In the genomic region with DNA sequence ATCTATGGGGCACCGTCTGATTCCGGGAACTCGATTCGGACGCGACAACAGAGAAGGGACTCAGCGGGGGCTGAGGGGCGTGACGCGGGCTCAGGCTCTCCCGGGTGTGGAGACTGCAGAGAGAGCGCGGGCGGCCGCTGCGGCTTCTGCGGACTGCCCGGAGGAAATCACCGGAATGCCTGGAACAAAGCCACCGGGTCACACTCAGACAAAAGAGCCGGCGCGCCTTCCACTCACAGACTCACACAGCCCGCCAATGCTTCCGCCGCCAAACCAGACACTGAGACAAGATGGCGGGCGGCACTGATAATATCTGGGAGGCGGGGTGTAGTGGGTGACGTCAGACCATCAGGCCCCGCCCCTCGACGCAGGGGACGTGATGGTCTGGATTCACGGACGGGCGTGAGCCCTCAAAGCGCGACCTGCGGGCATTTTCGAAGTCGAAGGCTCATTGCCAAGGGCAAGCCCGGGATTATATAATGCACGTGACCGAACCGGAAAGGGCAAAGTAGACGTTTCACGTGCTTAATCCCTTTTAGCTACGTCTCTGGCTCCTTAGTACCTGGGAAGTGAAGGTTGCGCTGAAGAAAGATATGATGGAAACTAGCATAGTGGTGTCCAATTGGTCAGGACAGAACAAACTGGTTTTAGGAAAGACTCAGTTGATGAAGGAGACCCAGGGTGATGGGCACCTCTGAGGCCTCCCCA, we compare ENCODE assay signal across 1 mouse cellular context.
TF ChIP-seq lines count a peak whose summit lies in the region.

TSS of gene Wsb1 (minus strand) at position 281 of the 708 bp plus-strand sequence.

TF ChIP-seq in CH12.LX, 34 proteins besides CTCF, POLR2A, EP300 and RAD21 (continued from another document):
- TF ChIP-seq CHD1 (IDR thresholded peaks at IDR 0.05; ENCODE audit: low read depth, low read length) (peak; percentile 81; the same call in 1 of the 2 replicates), ZMIZ1 (IDR thresholded peaks at IDR 0.05; ENCODE audit: low read depth, low read length) (peak; percentile 99), JUN (IDR thresholded peaks at IDR 0.05; ENCODE audit: insufficient read depth, low read depth, low read length) (no peak), POLR2AphosphoS2 (IDR thresholded peaks at IDR 0.05; ENCODE audit: low read depth, low read length) (peak; percentile 99), JUND (conservative IDR thresholded peaks at IDR 0.05; ENCODE audit: low read depth, low read length) (no peak; the same call in 1 of the 2 replicates), UBTF (IDR thresholded peaks at IDR 0.05; ENCODE audit: low read depth, low read length) (peak; percentile 86), RCOR1 (conservative IDR thresholded peaks at IDR 0.05; ENCODE audit: low read depth, low read length) (peak; percentile 84), TCF12 (IDR thresholded peaks at IDR 0.05; ENCODE audit: low read depth, low read length) (peak; percentile 99), TBP (conservative IDR thresholded peaks at IDR 0.05; ENCODE audit: low read depth, low read length) (peak; percentile 98), CHD2 (IDR thresholded peaks at IDR 0.05; ENCODE audit: low read length) (peak; percentile 9; the same call in 1 of the 2 replicates), ZNF384 (IDR thresholded peaks at IDR 0.05; ENCODE audit: low read depth, low read length) (0 out of 2 replicates have a peak, but pooled peaks have one; percentile 36), USF1 (IDR thresholded peaks at IDR 0.05; ENCODE audit: low read depth, low read length) (peak; percentile 14; the same call in 1 of the 2 replicates), SIN3A (IDR thresholded peaks at IDR 0.05; ENCODE audit: low read length) (peak; percentile 96), HCFC1 (IDR thresholded peaks at IDR 0.05; ENCODE audit: low read depth, low read length) (peak; percentile 73), USF2 (conservative IDR thresholded peaks at IDR 0.05; ENCODE audit: low read depth, low read length) (peak; percentile 68), SMC3 (IDR thresholded peaks at IDR 0.05; ENCODE audit: low read depth, low read length) (no peak), ZKSCAN1 (IDR thresholded peaks at IDR 0.05; ENCODE audit: borderline replicate concordance, low read depth, low read length) (no peak), ELF1 (IDR thresholded peaks at IDR 0.05; ENCODE audit: low read depth, low read length) (no peak; the same call in none of the 2 replicates), MXI1 (IDR thresholded peaks at IDR 0.05; ENCODE audit: low read depth, low read length) (peak; percentile 88), PAX5 (IDR thresholded peaks at IDR 0.05; ENCODE audit: low read length) (no peak), ETS1 (conservative IDR thresholded peaks at IDR 0.05; ENCODE audit: low read depth, low read length) (peak; percentile 56), MAZ (IDR thresholded peaks at IDR 0.05; ENCODE audit: low read depth, low read length) (peak; percentile 89), KAT2A (IDR thresholded peaks at IDR 0.05; ENCODE audit: insufficient replicate concordance, low read length) (0 out of 2 replicates have a peak, but pooled peaks have one; percentile 41), MAFK (IDR thresholded peaks at IDR 0.05; ENCODE audit: insufficient replicate concordance, low read length) (peak; percentile 24; the same call in 1 of the 2 replicates), MYC (IDR thresholded peaks at IDR 0.05; ENCODE audit: low read depth, low read length) (peak; percentile 38; the same call in 1 of the 2 replicates), BHLHE40 (IDR thresholded peaks at IDR 0.05; ENCODE audit: low read depth, low read length) (peak; percentile 96), GABPA (IDR thresholded peaks at IDR 0.05; ENCODE audit: insufficient replicate concordance, low read depth, low read length) (no peak), NRF1 (IDR thresholded peaks at IDR 0.05; ENCODE audit: low read depth, low read length) (peak; percentile 66), MEF2A (IDR thresholded peaks at IDR 0.05; ENCODE audit: borderline replicate concordance, low read depth, low read length) (peak; percentile 71; the same call in 1 of the 2 replicates), NELFE (IDR thresholded peaks at IDR 0.05; ENCODE audit: low read depth, low read length) (peak; percentile 100)
